Mouse (Mus musculus): ENCODE data around the gene N4bp3. TPM values are rescaled to one million over a fixed set of nuclear protein-coding genes. Genes with fewer than 3 reads are reported as not detected.
"Not testable (repeated sequence)": the region's sequence is repeated elsewhere in the genome, so short reads cannot be mapped to it uniquely, and the experiment has no call there.

The N4bp3 gene
- total RNA-seq, 1 experiment from 2014 or later, result 16.2 TPM

DNA sequence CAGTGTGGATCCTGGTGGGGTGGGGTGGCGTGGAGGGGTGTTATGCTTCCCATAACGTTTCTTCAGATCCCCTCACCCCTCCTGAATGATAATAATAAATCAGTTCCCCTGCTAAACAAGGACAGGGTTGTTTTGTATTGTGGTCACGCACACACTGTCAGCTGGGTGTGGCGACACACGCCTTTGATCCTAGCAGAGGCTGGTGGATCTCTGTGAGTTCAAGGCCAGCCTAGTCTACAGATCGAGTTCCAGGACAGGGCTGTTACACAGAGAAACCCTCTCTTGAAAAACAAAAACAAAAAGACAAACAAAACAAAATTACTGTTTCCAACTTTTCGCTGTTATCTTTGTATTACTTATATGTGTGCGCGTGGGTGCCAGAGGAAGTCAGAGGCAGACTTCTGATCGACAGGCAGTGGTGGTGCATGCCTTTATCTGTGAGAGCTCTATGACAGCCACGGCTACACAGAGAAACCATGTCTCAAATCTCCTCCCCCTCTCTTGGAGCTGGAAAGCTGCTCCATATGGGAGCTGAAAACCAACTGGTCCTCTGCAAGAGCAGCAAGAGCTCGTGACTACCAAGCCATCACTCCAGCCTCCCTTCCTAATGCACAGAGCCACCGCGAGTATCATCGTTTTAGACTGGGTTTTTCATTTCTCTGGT, 20.9 kb downstream of the N4bp3 start:
- peak; percentile 49 for DNase-seq

DNA sequence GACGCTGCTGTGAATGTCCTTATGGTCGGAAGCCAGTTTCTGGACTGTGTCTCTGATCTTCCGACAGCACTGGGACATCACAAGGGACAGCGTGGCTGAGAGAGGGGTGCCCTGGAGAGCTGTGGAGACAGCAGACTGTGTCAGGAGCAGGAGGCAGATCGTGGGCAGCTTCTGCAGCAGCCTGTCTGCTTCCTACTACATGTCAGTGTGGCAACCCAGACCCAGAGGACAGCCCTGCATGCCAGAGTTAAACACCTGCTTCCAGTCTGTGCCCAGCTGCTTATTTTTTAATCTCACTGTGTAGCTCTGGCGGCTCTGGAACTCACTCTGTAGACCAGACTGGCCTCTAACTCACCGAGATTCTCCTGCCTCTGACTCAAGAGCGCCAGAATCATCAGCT, 22.7 kb downstream of the N4bp3 start:
- DNase-seq, result no peak

DNA sequence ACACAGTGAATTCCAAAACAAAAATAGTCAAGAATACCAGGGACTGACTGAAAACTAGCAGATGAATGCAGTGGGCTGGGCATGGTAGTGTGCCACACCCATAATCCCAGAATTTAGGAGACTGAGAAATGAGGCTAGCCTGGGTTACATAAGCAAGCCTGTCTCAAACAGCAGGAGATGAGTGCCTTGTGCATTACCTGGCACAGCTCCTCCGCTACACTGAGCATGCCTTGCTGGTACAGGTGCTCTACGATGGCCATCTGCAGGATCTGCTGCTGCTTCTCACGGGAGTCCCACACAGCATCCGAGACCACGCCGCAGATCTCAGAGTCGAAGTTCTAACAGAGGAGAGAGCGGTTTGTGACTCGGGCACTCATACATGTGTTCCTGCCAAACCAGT, 23.2 kb downstream of the N4bp3 start:
- DNase-seq, result no peak

DNA sequence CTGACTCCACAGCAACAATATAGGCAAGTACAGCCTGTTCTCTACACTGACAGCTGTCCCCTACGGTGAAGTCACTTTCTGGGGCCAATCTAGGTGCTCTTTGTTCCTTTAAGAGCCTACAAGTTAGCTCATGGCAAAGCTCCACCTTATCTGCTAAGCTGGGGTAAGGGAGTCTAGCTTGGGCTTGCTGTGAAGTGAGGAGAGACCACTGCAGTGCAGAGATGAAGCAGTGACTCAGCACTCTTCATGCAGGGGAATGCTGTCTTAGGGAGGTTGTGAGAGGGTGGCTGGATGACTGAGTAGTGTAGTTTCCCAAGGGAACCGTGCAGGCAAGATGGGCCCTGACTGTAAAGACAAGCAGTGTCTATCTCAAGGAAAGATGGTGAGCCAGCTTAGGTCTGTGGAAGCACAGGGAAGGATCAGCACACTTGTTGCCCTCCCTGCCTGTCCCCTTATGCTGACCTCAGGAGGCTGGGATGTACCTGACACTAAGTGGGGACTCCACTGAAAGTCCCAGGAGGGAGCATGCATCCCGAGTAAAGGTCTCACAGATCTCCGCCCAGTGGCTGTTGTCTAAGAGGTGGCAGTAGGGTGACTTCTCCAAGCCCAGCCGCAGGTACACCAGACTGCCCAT, 25.3 kb downstream of the N4bp3 start:
- DNase-seq, result no peak

DNA sequence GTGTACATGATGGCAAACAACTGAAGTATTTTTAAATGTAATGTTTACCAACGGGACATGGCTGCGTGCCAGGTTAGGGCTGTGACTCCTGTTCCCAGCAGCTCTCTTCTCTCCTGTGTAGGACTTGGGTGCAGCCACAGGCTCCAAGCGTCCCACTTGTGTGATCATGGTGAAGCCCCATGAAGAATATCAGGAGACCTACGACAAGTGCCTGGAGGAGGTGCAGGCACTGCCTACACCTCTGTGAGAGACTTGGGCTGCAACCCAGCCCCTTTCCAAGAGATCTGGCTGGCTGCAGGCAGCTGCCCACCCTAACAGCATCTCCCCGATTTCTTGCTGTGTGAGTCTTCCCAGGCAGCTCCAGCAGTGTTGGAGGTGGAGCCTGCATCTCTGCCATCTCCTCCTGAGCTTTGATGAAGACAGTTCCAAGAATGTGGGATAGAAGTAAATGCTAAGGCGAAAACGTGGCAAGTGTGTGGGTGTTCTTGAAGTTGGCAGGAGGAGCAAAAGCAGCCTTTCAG, 27.6 kb downstream of the N4bp3 start:
- DNase-seq, result no peak

DNA sequence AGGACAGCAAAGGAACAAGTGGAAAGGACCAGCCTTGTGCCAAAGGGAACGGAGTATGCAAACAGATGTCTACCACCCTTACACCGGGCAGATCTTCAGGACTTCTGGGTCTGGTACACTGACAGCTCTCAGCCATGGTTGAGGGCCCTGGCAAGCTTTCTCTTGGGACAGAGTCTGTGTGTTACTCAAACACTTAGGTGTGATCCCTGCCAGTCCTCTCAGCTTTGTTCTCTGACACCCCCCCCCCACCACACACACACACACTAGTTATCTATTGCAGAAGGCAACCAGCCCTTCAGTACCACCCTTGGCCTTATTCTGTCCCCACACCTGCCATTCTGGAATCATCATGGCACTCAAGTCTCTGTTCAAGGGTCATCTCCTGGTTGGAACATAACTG, 28.9 kb downstream of the N4bp3 start:
- DNase-seq, result no peak

DNA sequence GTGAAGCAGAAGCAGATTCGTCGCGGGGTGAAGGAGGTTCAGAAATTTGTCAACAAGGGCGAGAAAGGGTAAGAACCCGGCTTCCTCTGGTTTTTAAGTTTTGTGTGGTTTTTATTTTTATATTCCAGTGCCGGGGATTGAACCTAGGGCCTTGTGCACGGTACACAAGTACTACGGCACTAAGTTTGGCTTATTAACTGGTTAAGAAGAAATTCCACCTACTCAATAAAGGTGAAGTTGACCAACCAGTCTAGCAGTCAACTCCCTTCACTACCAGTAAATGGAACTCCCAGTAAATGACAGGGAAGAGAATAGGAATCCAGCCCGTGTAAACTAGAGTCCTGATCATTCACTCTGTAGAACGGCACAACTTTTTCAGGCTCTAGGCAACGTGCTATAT, 30.6 kb downstream of the N4bp3 start:
- DNase-seq, result no peak

DNA sequence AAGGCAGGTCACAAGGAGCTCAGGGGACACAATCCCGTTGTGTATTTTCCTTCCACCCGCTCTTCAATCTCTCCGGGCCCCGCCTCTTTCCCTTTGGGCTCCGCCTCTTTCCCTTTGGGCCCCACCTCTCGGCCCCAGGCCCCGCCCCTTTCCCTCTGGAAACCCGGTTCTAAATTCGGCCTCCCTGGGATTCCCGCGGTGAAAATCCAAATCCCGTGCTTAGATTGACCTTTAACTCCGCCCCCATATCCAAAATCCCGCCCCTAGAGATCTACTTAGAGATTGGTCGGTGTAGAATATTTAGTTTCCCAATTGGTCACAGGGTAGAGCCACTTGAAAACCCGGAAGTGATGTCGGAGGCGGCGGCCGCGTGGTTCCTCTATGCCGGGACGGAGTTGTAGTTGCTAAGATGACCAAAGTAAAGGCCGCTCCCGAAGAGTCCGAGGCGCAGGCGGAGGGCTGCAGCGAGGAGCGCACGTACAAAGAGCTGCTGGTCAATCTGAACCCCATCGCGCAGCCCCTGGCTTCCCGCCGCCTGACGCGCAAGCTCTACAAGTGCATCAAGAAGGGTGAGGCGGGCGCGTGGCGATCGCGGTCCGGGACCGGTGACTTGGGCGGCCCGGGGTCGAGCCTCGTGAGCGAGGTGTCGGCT, 31.1 kb downstream of the N4bp3 start, which contains the start of gene Nhp2:
Gene Nhp2, plus strand, starts transcription at position 327 of the 652 bp plus-strand sequence.
- DNase-seq, result peak; percentile 98

DNA sequence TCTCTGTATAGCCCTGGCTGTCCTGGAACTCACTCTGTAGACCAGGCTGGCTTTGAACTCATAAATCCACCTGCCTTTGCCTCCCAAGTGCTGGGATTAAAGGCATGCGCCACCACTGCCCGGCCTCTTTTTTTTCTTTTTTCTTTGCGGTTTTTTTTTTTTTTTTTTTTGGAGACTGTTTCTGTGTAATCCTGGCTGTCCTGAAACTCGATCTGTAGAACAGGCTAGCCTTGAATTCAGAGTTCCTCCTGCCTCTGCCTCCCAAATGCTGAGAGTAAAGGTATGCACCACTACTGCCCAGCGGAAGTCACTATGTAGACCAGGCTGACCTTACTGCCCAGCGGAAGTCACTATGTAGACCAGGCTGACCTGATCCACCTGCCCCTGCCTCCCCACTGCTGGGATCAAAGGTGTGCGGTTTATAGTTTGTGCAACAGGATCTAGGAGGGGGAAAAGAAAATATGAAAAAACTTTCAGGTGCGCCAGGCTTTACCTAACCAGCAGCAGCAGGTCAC, 31.7 kb downstream of the N4bp3 start:
- DNase-seq, result no peak

DNA sequence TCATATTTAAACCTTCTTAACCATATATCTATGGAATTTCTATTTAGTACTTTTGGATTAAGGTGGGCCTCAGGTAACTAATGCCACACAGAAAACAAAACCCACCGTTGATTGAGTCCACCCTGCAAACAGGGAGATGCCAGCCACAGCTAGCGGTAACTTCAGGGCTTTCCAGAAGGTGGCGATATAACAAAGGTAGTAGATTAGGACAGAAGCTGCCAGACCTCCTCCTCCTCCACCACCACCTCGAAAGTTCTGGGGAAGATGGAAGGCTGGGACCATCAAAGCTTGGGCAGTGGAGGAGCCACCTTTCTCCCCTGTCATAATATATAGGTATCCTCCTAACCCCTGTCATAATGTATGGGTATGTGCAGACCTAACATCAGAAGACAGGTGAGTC, 32.9 kb downstream of the N4bp3 start:
- DNase-seq, result peak; percentile 83

DNA sequence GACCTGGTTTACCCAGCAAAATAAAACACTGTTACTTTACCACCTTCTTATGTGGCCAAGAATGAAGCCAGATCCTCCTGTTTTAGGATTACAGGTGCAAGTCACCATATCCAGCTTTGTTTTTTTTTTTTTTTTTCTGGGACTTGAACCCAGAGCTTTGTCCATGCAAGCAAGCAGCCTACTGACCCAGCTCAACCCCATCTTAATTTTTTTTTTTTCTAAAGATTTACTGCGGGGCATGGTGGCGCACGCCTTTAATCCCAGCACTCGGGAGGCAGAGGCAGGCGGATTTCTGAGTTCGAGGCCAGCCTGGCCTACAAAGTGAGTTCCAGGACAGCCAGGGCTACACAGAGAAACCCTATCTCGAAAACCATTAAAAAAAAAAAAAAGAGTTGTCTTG, 34.5 kb downstream of the N4bp3 start:
- DNase-seq, result not testable (repeated sequence)

DNA sequence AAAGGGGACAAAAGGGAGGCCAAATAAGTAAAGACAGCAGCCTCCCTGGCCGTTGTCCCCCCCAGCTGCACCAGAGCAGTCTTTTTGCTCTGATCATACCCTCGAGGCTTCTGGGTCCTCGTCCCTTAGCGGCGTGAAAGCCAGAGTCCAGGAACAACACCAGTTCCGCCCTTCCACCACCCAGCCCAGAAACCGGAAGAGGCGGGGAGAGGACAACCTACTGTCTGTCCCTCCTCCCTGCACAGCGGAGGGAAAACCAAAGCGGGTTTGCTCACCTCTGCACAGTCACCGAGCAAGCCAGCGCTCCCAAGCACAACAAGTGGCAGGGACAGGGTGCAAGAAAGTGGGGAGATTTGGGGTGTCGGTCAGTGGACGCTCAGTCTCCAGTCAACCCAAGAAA, 35.0 kb downstream of the N4bp3 start:
- DNase-seq, result peak; percentile 91

DNA sequence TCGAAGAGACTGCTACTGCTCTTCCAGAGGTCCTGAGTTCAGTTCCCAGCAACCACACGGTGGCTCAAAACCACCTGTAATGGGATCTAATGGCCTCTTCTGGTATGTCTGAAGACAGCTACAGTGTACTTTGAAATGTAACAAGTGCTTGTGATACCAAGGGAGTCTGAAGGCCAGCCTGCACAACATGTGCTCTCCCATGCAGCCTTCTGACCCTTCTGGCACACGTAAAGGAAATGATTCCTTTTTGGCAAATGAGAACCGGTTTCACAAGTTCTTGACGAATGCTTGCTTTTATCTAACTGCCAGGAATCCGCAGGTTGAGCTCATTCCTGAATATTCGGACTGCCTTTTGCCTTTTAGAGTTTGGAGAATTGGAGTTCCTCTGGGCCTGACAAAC, 35.5 kb downstream of the N4bp3 start:
- peak; percentile 46 for DNase-seq

DNA sequence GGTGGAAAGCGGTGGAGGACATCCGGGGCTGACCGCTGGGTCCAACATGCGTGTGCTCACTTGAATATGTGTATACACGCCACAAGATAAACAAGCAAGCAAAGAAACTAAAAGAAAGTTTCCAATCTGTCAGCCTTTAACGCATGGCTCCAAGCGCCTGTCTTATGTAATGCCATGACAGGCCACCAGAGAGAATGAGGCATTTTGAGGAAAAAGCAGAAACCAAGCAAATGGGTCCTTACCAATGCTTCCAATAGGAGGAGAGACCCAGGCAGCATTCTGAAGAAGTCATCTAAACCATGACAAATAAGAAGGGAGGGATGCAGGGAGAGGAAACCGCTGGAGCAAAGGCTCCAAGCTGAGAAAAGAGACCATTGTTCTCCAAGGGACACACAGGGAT, 36.4 kb downstream of the N4bp3 start:
- no peak for DNase-seq

DNA sequence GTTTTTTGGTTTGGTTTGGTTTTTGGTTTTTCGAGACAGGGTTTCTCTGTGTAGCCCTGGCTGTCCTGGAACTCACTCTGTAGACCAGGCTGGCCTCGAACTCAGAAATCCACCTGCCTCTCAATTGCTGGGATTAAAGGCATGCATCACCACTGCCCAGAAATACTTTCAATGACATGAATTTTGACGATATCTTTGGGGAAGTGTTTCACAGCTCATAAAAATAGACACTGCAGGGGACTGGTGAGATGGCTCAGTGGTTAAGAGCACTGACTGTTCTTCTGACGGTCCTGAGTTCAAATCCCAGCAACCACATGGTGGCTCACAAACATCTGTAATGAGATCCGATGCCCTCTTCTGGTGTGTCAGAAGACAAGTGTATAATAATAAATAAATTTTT, 40.7 kb downstream of the N4bp3 start:
- DNase-seq, result not testable (repeated sequence)

DNA sequence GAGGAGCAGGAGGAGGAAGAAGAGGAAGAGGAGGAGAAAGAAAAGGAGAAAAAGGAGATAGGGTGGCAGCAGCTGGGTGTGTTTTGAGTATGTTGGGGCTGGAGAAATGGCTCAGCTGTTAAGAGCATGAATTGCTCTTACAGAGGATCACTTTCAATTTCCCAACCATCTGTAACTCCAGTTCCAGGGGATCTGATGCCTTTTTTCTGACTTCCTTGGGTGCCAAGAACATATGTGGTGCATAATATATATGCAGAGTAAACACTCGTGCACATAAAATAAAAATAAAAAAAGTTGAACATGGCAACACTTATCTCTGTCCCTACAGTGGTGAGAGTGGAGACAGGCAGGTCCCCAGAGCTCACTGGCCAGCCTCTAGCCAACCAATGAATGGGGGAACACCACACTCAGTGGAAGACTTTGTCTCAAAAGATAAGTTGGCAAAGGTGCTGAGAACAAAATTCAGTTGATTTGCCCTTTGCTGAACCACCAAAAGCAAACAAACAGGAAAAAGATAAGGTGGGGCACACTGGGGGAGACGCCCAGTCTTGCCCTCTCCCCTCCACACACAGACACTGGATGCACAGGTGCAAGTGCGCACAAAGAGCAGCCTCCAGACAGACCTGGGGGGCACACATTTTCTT, 41.3 kb downstream of the N4bp3 start:
- DNase-seq, result no peak

DNA sequence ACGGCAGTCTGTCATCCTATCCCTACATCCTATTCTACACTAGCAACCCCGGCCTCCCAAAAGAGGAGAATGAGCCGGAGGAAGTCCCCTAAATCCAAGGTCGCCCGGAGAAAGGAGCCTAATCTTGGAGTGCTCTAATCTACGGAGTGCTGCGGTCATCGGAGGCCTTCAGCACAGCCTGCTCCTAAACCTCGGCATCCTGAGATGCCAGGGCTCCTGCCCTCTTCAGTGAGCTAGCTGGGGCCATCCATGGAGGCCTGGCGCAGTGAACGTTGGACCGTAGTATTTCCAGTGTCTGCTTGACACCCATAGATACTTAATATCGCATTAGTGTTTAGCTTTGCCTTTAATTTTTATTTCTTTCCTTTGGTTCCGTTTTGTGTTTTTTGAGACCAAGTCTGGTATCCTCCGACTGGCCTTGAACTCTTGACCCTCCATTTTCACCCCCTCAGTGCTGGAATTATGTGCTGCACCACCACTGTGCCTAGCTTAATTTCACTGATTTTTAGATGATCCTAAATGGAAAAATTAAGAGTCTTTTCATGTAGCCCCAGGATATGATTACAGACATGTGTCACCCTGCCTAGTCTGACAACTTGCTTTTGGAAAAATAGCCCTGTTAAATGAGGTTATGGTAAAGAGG, 43.4 kb downstream of the N4bp3 start:
- no peak for DNase-seq

DNA sequence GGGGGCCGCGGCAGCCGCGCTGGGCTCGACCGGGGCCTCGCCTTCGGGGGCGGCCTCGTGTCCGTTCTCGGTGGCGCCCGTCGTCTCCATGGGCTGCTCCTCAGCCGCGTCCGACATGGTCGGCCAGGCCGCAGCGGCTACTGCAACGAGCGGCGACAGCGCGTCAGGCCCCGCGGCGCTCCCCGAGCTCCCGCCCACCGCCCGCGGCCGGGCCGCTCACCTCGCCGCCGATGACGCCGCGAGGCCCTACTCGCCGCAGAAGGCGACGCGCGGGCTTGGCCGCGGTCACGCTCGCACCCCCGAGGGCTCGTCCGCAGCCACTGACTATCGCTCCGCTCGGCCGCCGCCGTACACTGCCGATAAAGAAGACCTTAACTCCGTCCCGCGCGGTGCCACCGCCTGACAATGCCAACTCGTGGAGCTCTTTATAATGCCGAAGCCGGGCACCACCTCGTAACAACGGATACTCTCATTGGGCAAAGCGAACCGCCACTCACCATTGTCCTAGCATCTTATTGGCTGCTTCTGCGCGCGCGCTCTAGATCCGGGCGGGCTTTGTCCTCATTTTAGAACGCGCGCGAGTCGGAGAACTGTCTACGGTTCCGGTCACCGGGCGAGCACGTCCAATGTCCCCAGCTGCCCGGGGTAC, 44.1 kb downstream of the N4bp3 start, which contains the start of gene Hnrnpab:
Gene Hnrnpab, minus strand, starts transcription at position 401 of the 649 bp plus-strand sequence.
- peak; percentile 98 for DNase-seq

DNA sequence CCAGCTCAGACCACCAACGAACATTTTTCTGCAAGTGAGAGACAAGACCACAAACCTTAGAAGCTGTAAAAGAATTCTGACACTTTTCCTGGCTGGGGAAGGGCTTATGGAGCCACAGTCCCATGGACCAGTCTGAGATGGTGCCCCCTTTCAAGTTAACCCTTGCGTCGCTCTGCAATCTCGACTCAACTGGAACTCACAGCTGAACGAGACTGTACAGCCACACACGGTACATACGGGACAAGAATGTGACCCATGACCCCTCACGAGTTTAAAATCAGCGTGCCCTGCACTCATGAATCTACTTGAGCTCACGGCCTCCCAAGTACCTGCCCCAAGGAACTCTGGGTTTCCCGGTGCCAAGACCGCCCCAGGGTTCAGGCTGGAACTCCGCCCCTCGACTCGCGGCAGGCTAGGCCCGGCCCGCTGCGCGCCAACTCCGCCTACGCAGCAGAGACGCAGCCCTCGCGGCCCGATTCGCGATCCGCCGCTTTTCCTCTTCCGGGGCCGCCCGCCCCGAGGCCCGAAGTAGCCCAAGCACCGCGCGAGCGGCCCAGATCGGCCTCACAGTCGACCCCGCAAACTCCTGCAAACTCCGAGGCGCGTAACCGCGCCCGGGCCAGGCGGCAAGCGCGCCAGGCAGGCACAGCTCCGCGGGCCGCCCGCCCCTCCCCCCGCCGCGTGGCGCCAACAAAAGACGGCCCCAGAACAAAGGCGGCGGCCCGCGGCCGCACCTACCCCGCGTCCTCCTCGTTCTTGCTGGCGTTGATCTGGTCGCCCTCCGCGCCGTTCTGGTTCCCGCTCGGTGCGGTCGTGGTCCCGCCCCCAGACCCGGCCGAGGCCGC, 44.8 kb downstream of the N4bp3 start:
- DNase-seq, result peak; percentile 96

DNA sequence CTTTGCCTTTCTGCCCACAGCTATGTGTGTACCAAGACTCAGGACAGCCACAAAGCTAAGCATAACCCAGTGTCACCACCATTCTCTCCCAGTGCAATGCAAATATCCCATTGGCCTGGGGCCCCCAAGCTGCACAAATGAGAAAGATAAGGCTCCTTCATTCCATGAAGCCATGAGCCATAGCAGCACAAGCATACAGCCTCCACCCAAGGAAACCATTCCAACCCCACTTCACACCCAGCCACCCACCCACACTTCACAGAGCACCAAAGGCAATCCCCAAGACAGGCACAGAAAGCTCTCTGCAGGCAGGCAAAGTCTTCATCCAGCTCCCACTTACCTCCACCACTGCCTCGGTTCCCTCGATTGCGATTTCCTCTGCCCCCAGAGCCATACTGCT, 48.4 kb downstream of the N4bp3 start:
- DNase-seq, result no peak

DNA sequence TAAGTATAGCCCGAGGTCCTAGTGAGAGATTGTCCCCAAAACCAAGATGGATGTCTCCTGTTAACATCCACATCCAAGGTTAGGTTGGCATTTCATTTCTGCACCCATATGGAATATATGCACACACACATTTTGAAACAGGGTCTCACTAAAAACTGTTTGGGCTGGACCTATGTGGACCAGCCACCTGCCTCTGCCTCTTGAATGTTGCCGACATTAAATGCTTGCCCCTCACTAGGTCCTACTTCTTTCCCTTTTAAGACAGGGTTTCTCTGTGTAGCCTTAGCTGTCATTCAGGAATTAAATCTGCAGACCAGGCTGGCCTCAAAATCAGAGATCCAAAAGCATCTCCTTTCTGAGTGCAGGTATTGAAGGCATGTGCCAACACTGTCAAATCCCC, 53.1 kb downstream of the N4bp3 start:
- no peak for DNase-seq

Measured in adrenal gland, postnatal 14 days (tissue).